Mouse (Mus musculus) liver, postnatal 0 days (tissue): ENCODE results near the gene Fbxo3.

Source experiments
- CTCF ChIP-seq: sonication (generic); IDR thresholded peaks from 2 replicates; pipeline ENCODE4 v1.5.1; 2016; ENCODE audit warnings: antibody characterized with exemption, low read depth
- EP300 ChIP-seq: IDR thresholded peaks from 2 replicates; pipeline ENCODE4 v1.6.1; 2016; ENCODE audit warnings: antibody characterized with exemption, low read depth, mild to moderate bottlenecking

DNA sequence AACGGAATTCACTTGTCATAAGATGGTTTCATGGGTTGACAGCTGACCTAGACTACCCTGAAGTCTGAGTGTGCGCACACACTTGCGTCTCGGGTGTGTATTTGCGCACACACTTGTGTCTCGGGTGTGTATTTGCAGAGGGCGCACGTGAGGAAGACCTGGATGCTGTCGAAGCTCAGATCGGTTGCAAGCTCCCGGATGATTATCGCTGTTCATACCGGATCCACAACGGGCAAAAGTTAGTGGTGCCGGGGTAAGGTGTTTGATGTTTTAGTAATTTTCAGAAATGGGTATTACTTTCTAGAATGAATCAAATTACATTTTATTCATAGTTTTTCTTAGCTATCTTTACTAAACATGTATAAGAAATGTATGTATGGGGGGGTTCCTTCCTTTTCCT, 15.2 kb downstream of the Fbxo3 start:
- TF ChIP-seq CTCF (no peak), EP300 (no peak)
